8 mouse cellular contexts compared by ENCODE assay signal in genomic region chr16:21793080-21793810, GRCm38 (mm10). TPM values are rescaled to one million over a fixed set of nuclear protein-coding genes. Genes with fewer than 3 reads are reported as not detected.
DNase-seq lines count a peak whose midpoint lies in the region; ATAC-seq and TF ChIP-seq lines count a peak whose summit lies in the region.
"Not testable (repeated sequence)": the region's sequence is repeated elsewhere in the genome, so short reads cannot be mapped to it uniquely, and the experiment has no call there.

No protein-coding gene starts in this region.

- ATAC-seq in embryonic facial prominence, embryonic 15.5 days (ENCODE audit: insufficient number of reproducible peaks, low FRiP score, low TSS enrichment, low read depth); hindbrain, embryonic 15.5 days (ENCODE audit: low FRiP score, low read depth); liver, postnatal 0 days; stomach, embryonic 15.5 days (ENCODE audit: insufficient read depth, low FRiP score, low read depth): not testable (repeated sequence)
- 0 out of 2 replicates have a peak, but pooled peaks have one; percentile 0 for ATAC-seq in midbrain, embryonic 16.5 days

- WGBS in embryonic facial prominence, embryonic 15.5 days, result 40% methylated on average over 2 of the region's 2 CpGs
- 23% methylated on average over 2 of the region's 2 CpGs for WGBS in heart, adult 2 months
- WGBS in hindbrain, embryonic 15.5 days, result 36% methylated on average over 2 of the region's 2 CpGs
- WGBS in liver, postnatal 0 days (ENCODE audit: insufficient replicate concordance), result 14% methylated on average over 2 of the region's 2 CpGs
- 43% methylated on average over 2 of the region's 2 CpGs for WGBS in midbrain, embryonic 16.5 days
- 25% methylated on average over 2 of the region's 2 CpGs for WGBS in stomach, embryonic 15.5 days

- H3K9ac ChIP-seq in ES-Bruce4 (ENCODE audit: low read depth, poor library complexity, severe bottlenecking), result peak overlapping the region; percentile 76
- not testable (repeated sequence) for H3K9ac ChIP-seq in embryonic facial prominence, embryonic 15.5 days; stomach, embryonic 15.5 days
- H3K9ac ChIP-seq in heart, adult 2 months (ENCODE audit: low read depth, low read length), result peak overlapping the region; percentile 85; the same call in 1 of the 2 replicates
- H3K9ac ChIP-seq in hindbrain, embryonic 15.5 days, result peak overlapping the region; percentile 89
- peak overlapping the region; percentile 69; the same call in 1 of the 2 replicates for H3K9ac ChIP-seq in liver, postnatal 0 days (replicated peaks)
- H3K9ac ChIP-seq in midbrain, embryonic 16.5 days (ENCODE audit: low read depth, low read length), result peak overlapping the region; percentile 21; the same call in 1 of the 2 replicates

- H3K4me3 ChIP-seq in ES-Bruce4 (ENCODE audit: low read depth, low read length), result not testable (repeated sequence)
- peak overlapping the region; percentile 78 for H3K4me3 ChIP-seq in embryonic facial prominence, embryonic 15.5 days (replicated peaks)
- peak overlapping the region; percentile 100 for H3K4me3 ChIP-seq in heart, adult 2 months
- H3K4me3 ChIP-seq in hindbrain, embryonic 15.5 days, result peak overlapping the region; percentile 65
- H3K4me3 ChIP-seq in left cerebral cortex, adult 2 months, result peak overlapping the region; percentile 82; the same call in 1 of the 2 replicates
- H3K4me3 ChIP-seq in liver, postnatal 0 days (ENCODE audit: low read depth, low read length), result peak overlapping the region; percentile 69
- peak overlapping the region; percentile 67 for H3K4me3 ChIP-seq in midbrain, embryonic 16.5 days (ENCODE audit: low read depth, low read length)
- peak overlapping the region; percentile 83 for H3K4me3 ChIP-seq in stomach, embryonic 15.5 days (replicated peaks)

- not testable (repeated sequence) for TF ChIP-seq EP300 in ES-Bruce4 (IDR thresholded peaks at IDR 0.05; ENCODE audit: insufficient read depth, low read depth, low read length); heart, adult 2 months (IDR thresholded peaks at IDR 0.05; ENCODE audit: insufficient read depth, low read depth, low read length); liver, postnatal 0 days (IDR thresholded peaks at IDR 0.05; ENCODE audit: low read depth)

- intact Hi-C loops in heart, adult 2 months (cut with DNase I); left cerebral cortex, adult 2 months (cut with DNase I): not testable (repeated sequence)

- not testable (repeated sequence) for H3K27me3 ChIP-seq in ES-Bruce4 (ENCODE audit: control insufficient read depth, insufficient read depth, low read length, poor library complexity, severe bottlenecking); embryonic facial prominence, embryonic 15.5 days; heart, adult 2 months (ENCODE audit: control insufficient read depth, insufficient read depth, low read length); hindbrain, embryonic 15.5 days; liver, postnatal 0 days (ENCODE audit: insufficient read depth, low read length); midbrain, embryonic 16.5 days (ENCODE audit: control insufficient read depth, insufficient read depth, low read depth, low read length); stomach, embryonic 15.5 days (replicated peaks)

- not testable (repeated sequence) for TF ChIP-seq POLR2A in ES-Bruce4 (IDR thresholded peaks at IDR 0.05; ENCODE audit: insufficient read depth, low read length); heart, adult 2 months (IDR thresholded peaks at IDR 0.05; ENCODE audit: insufficient read depth, low read depth, low read length)

- H3K27ac ChIP-seq in ES-Bruce4 (ENCODE audit: insufficient read depth, low read length); embryonic facial prominence, embryonic 15.5 days (replicated peaks): not testable (repeated sequence)
- H3K27ac ChIP-seq in heart, adult 2 months, result peak overlapping the region; percentile 96
- H3K27ac ChIP-seq in hindbrain, embryonic 15.5 days (replicated peaks), result peak overlapping the region; percentile 90; the same call in 1 of the 2 replicates
- H3K27ac ChIP-seq in left cerebral cortex, adult 2 months, result peak overlapping the region; percentile 95
- H3K27ac ChIP-seq in liver, postnatal 0 days (ENCODE audit: low read depth), result peak overlapping the region; percentile 85
- peak overlapping the region; percentile 72 for H3K27ac ChIP-seq in midbrain, embryonic 16.5 days (ENCODE audit: low read length)
- 0 out of 2 replicates have a peak overlapping the region, but pooled peaks have one; percentile 88 for H3K27ac ChIP-seq in stomach, embryonic 15.5 days

- not testable (repeated sequence) for H3K4me1 ChIP-seq in ES-Bruce4 (ENCODE audit: control insufficient read depth, insufficient read depth, low read length); embryonic facial prominence, embryonic 15.5 days; heart, adult 2 months (ENCODE audit: control insufficient read depth, insufficient read depth, low read length); stomach, embryonic 15.5 days
- peaks cover 24% of the 10 kb centered on the region for H3K4me1 ChIP-seq in hindbrain, embryonic 15.5 days (replicated peaks)
- H3K4me1 ChIP-seq in liver, postnatal 0 days (ENCODE audit: insufficient read depth), result peaks cover 35% of the 10 kb centered on the region
- peaks cover 16% of the 10 kb centered on the region for H3K4me1 ChIP-seq in midbrain, embryonic 16.5 days (ENCODE audit: control insufficient read depth, insufficient read depth, low read length)

- H3K4me2 ChIP-seq in embryonic facial prominence, embryonic 15.5 days (replicated peaks), result peak overlapping the region; percentile 76
- H3K4me2 ChIP-seq in hindbrain, embryonic 15.5 days, result peak overlapping the region; percentile 86
- peak overlapping the region; percentile 78 for H3K4me2 ChIP-seq in liver, postnatal 0 days (ENCODE audit: low read depth, low read length)
- H3K4me2 ChIP-seq in midbrain, embryonic 16.5 days (ENCODE audit: low read length), result peak overlapping the region; percentile 57
- H3K4me2 ChIP-seq in stomach, embryonic 15.5 days, result peak overlapping the region; percentile 82

- DNase-seq in heart, adult 2 months; left cerebral cortex, adult 2 months (ENCODE audit: extremely low spot score in 1 of 2, low spot score in 2 of 2); liver, postnatal 0 days: not testable (repeated sequence)

- TF ChIP-seq CTCF in ES-Bruce4 (IDR thresholded peaks at IDR 0.05; ENCODE audit: low read depth, low read length); heart, adult 2 months (IDR thresholded peaks at IDR 0.05); left cerebral cortex, adult 2 months (IDR thresholded peaks at IDR 0.05); liver, postnatal 0 days (IDR thresholded peaks at IDR 0.05; ENCODE audit: low read depth): not testable (repeated sequence)

- H3K79me2 ChIP-seq in heart, adult 2 months (replicated peaks; ENCODE audit: control insufficient read depth, insufficient read depth, low read length), result not testable (repeated sequence)

- H3K36me3 ChIP-seq in ES-Bruce4 (ENCODE audit: control insufficient read depth, insufficient read depth, low read length, poor library complexity, severe bottlenecking); embryonic facial prominence, embryonic 15.5 days; heart, adult 2 months (ENCODE audit: control insufficient read depth, insufficient read depth, low read length); hindbrain, embryonic 15.5 days; liver, postnatal 0 days (replicated peaks; ENCODE audit: insufficient read depth, low read length); midbrain, embryonic 16.5 days (ENCODE audit: control insufficient read depth, insufficient read depth, low read length); stomach, embryonic 15.5 days: not testable (repeated sequence)

- H3K9me3 ChIP-seq in ES-Bruce4 (replicated peaks; ENCODE audit: control insufficient read depth, insufficient read depth, low read length, poor library complexity, severe bottlenecking); embryonic facial prominence, embryonic 15.5 days (replicated peaks); hindbrain, embryonic 15.5 days; liver, postnatal 0 days (ENCODE audit: low read length); midbrain, embryonic 16.5 days (replicated peaks; ENCODE audit: control insufficient read depth, low read length, poor library complexity, severe bottlenecking); stomach, embryonic 15.5 days: not testable (repeated sequence)

RNA-seq across cellular contexts. Expression of gene Map3k13, which starts 0.9 kb away (rescaled TPM):
- 2.1 and 2.3 TPM in 2 replicates for polyA plus RNA-seq in ES-Bruce4 (2011; ENCODE audit: insufficient read depth, insufficient read length, low read depth, missing spikeins)
- polyA plus RNA-seq in embryonic facial prominence, embryonic 15.5 days (2015; fragmentation: Nextera tagmentation; extraction: Ambion mirVana), result 0.59 and 0.65 TPM in 2 replicates
- total RNA-seq in heart, adult 2 months (2021), result under 1 TPM; 0.96 to 0.97 TPM
- 0.62 and 1.1 TPM in 2 replicates for polyA plus RNA-seq in heart, adult 2 months (2012; rRNA removed)
- polyA plus RNA-seq in hindbrain, embryonic 15.5 days (2015; fragmentation: Nextera tagmentation; extraction: Ambion mirVana), result 6.4 and 6.5 TPM in 2 replicates
- 10 to 100 TPM; 15.3 to 19.0 TPM for total RNA-seq in left cerebral cortex, adult 2 months (2021)
- 0.97 and 1.2 TPM in 2 replicates for polyA plus RNA-seq in liver, postnatal 0 days (2015; fragmentation: Nextera tagmentation; extraction: Ambion mirVana)
- polyA plus RNA-seq in midbrain, embryonic 16.5 days (2015; fragmentation: Nextera tagmentation; extraction: Ambion mirVana), result 6.4 TPM in 2 replicates
- 1.1 TPM in 2 replicates for polyA plus RNA-seq in stomach, embryonic 15.5 days (2015; fragmentation: Nextera tagmentation; extraction: Ambion mirVana)

RNA-seq across cellular contexts. Expression of gene Ehhadh, which starts 5.6 kb away (rescaled TPM):
- polyA plus RNA-seq in ES-Bruce4 (2011; ENCODE audit: insufficient read depth, insufficient read length, low read depth, missing spikeins), result 3.1 and 3.9 TPM in 2 replicates
- polyA plus RNA-seq in embryonic facial prominence, embryonic 15.5 days (2015; fragmentation: Nextera tagmentation; extraction: Ambion mirVana), result 2.3 TPM in 2 replicates
- total RNA-seq in heart, adult 2 months (2021), result 10 to 100 TPM; 13.6 to 16.9 TPM
- 6.6 and 10.7 TPM in 2 replicates for polyA plus RNA-seq in heart, adult 2 months (2012; rRNA removed)
- polyA plus RNA-seq in hindbrain, embryonic 15.5 days (2015; fragmentation: Nextera tagmentation; extraction: Ambion mirVana), result 1.8 TPM in 2 replicates
- 1 to 10 TPM; 1.3 to 2.0 TPM for total RNA-seq in left cerebral cortex, adult 2 months (2021)
- 176 and 215 TPM in 2 replicates for polyA plus RNA-seq in liver, postnatal 0 days (2015; fragmentation: Nextera tagmentation; extraction: Ambion mirVana)
- polyA plus RNA-seq in midbrain, embryonic 16.5 days (2015; fragmentation: Nextera tagmentation; extraction: Ambion mirVana), result 1.8 and 1.9 TPM in 2 replicates
- polyA plus RNA-seq in stomach, embryonic 15.5 days (2015; fragmentation: Nextera tagmentation; extraction: Ambion mirVana), result 5.0 and 5.1 TPM in 2 replicates

Comparison
In these comparisons a context has a peak if more than half of its experiments do, and no peak if none do; other contexts are left out.
1. RNA of gene Ehhadh, which starts 5.6 kb away (polyA plus RNA-seq): 176 to 215 TPM in liver, postnatal 0 days; 6.6 to 10.7 TPM in heart, adult 2 months, 5.0 to 5.1 TPM in stomach, embryonic 15.5 days, 3.1 to 3.9 TPM in ES-Bruce4, 2.3 TPM in embryonic facial prominence, embryonic 15.5 days, 1.8 TPM in hindbrain, embryonic 15.5 days and 1.8 to 1.9 TPM in midbrain, embryonic 16.5 days; every median in the first group is over 10 times any median in the second.
2. Peak in every context shown above with its lines, with median percentiles within 50 percentile points of each other: H3K4me2 ChIP-seq.